Mouse (Mus musculus): ENCODE measurements at regions not wholly inside any gene's neighbourhood (a gene's known extent, or its start where the extent isn't known, plus 50 kb on each side); places are given as distances from the start of the nearest gene placed in this dataset.

GRCm38 (mm10) chr2:128431751-128432150 is 159.3 kb upstream of the Spdye4c start:
- DNase-seq (ENCODE audit: low read depth, low spot score): no peak

GRCm38 (mm10) chr2:128432741-128433140 is 158.3 kb upstream of the Spdye4c start:
- DNase-seq (ENCODE audit: low read depth, low spot score): no peak

DNA sequence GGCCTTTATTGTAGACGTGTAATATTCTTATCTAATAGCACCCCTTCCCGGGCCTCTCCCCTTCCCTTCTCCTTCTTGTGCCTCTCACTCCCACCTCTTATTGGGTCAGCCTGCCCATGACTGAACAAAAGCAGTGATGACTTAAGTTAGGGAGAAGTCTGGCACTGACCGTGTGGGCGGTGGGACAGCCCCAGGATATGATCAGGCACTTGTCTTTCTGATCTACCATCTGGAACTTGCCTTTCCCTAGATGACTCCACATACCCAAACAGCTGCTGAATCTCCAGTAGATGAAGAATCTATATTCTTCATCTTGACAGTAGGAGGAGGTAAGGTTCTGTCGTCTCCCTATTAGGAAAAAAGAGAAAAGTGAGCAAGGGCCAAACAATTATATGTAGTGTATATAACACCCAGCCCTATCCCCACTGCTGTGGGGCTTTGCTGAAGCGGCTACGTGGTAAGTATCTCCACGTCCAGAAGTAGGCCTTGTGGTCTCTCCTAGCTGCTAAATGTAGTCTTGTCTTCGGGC is 157.4 kb upstream of the Spdye4c start:
- DNase-seq (ENCODE audit: low read depth, low spot score): no peak

DNA sequence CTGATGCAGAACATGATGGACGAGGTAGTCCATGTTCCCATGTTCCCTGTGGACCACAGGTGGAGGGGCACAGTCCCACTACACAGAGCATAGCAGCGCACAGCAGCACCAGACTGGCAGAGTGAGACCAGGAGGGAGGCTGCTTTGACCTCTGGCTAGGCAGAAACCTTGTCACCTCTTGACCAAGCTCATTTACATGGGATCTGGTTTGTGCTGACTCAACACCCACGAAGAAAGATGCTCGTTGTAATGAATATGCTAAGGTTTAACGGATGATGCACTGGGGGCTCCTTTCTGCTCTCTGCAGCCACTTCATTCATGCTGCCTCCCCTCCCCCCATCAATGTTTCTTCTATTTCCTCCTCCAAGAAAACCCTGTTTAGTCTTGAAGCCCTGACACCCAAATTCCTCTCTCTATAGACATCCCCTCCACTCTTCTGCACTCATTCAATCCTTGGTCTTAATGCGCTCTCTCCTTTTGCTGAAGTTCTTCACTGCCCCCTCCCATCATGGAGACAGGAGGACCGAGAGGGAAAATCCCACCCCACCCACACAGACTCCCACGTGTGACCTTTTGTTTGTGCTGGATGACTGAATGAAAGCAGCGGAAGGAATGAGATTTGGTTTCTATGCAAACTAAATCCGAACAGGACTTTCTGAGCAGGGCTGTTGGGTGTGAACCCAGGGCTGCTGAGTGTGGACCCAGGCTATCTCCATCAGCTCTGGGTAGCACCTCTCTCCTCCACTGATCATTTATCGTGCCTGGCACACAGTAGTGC is 156.6 kb upstream of the Spdye4c start:
- peak; percentile 79 for DNase-seq (ENCODE audit: low read depth, low spot score)

GRCm38 (mm10) chr2:128436378-128436777 is 154.6 kb upstream of the Spdye4c start:
- DNase-seq (ENCODE audit: low read depth, low spot score): no peak

- DNase-seq (ENCODE audit: low read depth, low spot score): no peak
Measured at GRCm38 (mm10) chr2:128437698-128438097, 153.3 kb upstream of the Spdye4c start.

DNA sequence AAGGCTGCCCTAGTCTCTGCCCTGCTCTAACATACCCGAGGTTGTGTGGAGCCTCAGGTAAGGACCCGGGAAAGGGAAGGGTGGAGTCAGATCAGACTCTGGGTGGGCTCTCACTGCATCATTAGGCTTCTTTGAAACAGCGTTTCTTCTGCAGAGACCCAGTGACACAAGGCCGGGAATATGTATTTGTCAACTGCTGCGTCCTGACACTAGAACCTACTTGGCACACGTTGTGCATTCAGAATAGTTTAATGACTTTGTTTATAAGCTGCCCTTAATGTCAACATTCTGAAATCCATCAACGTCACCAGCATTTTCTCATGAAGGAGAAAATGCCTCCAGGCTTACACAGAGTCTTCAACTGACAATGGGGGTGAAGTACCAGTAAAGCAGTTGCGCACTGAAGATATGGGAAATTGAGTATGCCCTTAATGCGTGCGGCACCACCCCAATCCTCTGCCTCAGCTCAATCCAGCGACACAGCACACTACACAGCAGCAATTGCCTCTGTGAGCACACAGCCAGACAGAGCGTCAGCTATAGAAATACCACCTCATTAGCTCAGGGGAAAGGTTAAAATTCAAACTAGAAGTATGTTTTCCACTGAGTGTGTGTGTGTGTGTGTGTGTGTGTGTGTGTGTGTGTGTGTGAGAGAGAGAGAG is 152.7 kb upstream of the Spdye4c start:
- no peak for DNase-seq (ENCODE audit: low read depth, low spot score)

DNA sequence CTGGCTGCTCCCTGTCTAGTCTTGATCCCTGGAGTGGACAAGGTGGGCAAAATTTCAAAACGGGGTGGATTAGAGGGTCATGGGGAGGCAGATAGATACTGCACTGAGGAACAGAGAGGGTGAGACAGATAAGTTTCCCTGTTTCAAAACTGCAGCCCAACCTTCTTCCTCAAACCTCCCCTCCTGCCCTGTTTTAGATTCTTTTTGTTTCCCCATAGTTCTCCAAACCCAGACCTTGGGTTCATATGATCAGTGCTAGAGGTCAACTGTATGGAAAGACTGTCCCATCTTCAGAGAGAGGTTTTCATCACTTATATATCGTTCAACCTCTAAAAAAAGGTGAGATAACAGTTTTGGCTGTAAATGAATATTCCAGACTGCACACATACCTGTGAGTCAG is 152.1 kb upstream of the Spdye4c start:
- no peak for DNase-seq (ENCODE audit: low read depth, low spot score)

DNA sequence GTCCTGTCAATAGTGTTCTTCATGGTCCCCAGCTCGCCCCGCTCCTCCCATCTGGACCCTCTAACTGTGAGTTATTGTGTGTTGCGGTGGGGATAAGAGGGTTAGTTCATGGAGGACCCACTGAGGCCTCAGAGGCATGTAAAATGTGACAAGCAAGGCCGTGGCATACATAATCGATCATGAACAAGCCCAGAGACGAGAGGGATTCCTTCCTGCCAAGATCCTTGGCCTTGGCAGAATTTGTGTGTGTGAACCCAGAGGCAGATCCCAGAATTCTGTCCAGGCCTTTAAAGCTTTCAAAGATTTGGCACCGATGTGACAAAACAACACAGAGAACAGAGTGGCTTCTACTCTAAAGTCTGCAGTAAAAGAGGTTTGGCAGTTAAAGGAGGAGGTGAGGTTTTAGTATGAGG is 146.4 kb upstream of the Spdye4c start:
- no peak for DNase-seq (ENCODE audit: low read depth, low spot score)

- no peak for DNase-seq (ENCODE audit: low read depth, low spot score)
Measured at GRCm38 (mm10) chr2:128445443-128445842, 145.6 kb upstream of the Spdye4c start.

GRCm38 (mm10) chr2:128449294-128449693 is 141.7 kb upstream of the Spdye4c start:
- no peak for DNase-seq (ENCODE audit: low read depth, low spot score)

- no peak for DNase-seq (ENCODE audit: low read depth, low spot score)
Measured at GRCm38 (mm10) chr2:128450045-128450444, 141.0 kb upstream of the Spdye4c start.

DNA sequence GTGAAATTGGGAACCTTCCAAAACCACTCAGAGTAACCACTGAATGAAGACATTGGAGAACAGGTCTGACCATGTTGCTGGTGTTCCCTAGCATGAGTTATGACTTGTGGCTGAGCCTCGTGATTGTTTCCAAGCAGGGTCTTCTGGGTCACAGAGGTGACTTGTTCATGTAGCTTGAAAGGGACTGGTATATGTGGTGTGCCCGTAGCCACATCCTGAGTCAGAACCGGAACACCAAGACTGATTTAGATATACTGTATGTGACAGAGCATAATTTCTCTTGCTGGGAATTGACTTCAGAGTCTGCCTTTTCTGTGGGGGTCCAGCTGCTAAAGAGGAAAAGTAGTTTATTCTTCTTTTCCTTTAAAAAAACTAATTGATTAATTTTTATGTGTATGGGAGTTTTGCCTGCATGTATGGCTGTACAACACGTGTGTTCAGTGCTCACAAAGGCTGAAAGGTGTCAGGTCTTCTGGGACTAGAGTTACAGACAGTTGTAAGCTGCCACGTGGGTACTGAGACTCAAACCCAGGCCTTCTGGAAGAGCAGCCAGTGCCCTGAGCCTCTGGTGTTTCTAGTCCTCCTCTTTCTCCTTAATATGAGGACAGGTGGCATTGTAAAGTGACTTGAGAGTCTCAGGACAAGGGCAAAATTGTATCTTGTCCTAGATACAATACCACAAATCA is 139.3 kb upstream of the Spdye4c start:
- no peak for DNase-seq (ENCODE audit: low read depth, low spot score)

GRCm38 (mm10) chr2:128452582-128452981 is 138.4 kb upstream of the Spdye4c start:
- no peak for DNase-seq (ENCODE audit: low read depth, low spot score)

DNA sequence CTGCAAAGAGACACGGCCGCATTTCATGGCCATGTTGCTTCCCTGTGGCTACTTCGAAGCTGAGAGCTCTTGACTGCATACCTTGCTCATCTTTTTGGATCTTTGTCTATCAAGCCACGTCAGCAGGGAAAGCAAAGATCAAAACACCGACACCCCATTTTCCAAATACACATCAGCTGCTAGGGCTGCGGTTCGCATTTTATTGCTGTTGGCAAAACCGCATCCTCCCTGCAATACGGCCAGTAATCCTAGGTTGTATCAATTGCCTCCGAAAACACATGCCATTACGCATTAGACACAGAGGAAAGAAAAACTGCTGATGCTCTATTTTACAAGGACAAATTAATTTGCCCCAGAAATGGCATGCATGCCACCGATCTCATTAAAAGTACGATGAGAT is 136.5 kb upstream of the Spdye4c start:
- no peak for DNase-seq (ENCODE audit: low read depth, low spot score)

GRCm38 (mm10) chr2:128457591-128458209 is 133.3 kb upstream of the Spdye4c start:
- DNase-seq (ENCODE audit: low read depth, low spot score): no peak

DNA sequence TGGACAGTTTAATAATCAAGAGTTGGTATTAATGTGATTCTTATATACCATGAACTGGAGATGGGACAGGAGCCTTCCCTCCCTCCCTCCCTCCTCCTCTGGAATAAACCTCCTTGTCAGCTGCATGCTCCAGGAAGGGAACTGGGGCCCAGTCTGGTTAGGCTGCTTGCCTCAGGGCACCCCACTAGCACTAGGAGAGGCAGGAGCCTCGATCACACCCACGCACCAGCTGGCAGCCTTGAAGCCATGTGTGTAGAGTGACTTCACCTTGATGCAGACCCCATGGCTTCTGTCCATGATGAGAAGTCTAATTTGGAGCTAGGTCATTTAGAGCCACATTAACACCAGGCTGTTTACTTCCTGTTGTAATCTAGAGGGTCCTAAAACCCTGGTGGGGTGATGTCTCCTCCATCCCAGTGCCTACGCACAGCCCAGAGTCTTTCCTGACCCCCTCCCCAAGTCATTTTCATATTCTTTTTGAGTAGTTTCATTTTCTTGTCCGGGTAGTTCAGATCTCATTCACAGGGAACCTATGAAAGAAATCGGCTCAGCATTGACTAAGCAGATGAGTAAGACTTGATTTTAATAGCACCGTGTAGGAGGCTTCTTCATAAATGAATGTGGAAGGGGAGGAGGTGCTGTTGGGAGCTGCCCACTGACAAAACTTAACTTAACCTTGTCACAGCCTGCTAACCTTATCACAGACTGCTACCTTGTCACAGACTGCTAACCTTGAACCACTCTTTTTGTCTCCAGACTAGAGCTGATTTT is 125.6 kb upstream of the Spdye4c start:
- DNase-seq (ENCODE audit: low read depth, low spot score): no peak

GRCm38 (mm10) chr2:128467490-128468245 is 123.3 kb upstream of the Spdye4c start:
- DNase-seq (ENCODE audit: low read depth, low spot score): no peak

- DNase-seq (ENCODE audit: low read depth, low spot score): no peak
Measured at GRCm38 (mm10) chr2:128468323-128468722, 122.7 kb upstream of the Spdye4c start.

GRCm38 (mm10) chr2:128470351-128470750 is 120.7 kb upstream of the Spdye4c start:
- peak; percentile 57 for DNase-seq (ENCODE audit: low read depth, low spot score)
